Mouse (Mus musculus) lung, postnatal 36 days (tissue): ENCODE data around the gene Adcy10.

Experiments used
- DNase-seq: peaks from one replicate; pipeline ENCODE4 v3.0.0; 2022; ENCODE audit warnings: mixed read lengths

Adcy10 gene

GRCm38 (mm10) chr1:165537241-165537807, 52.3 kb downstream of the Adcy10 start:
- no peak for DNase-seq

- no peak for DNase-seq
These were observed 71.7 kb downstream of the Adcy10 start for GRCm38 (mm10) chr1:165556711-165557110.

- DNase-seq, result no peak
These were observed 74.1 kb downstream of the Adcy10 start for GRCm38 (mm10) chr1:165559073-165559472.

- DNase-seq, result no peak
These were observed 80.3 kb downstream of the Adcy10 start for GRCm38 (mm10) chr1:165565283-165565682.

GRCm38 (mm10) chr1:165567466-165567865, 82.5 kb downstream of the Adcy10 start:
- no peak for DNase-seq

GRCm38 (mm10) chr1:165576005-165576404, 91.0 kb downstream of the Adcy10 start:
- no peak for DNase-seq

GRCm38 (mm10) chr1:165576459-165577112, 91.6 kb downstream of the Adcy10 start:
- no peak for DNase-seq

- no peak for DNase-seq
These were observed 94.3 kb downstream of the Adcy10 start for GRCm38 (mm10) chr1:165579332-165579731.

- DNase-seq, result no peak
These were observed 96.3 kb downstream of the Adcy10 start for GRCm38 (mm10) chr1:165581255-165581654.

GRCm38 (mm10) chr1:165583529-165584184, 98.7 kb downstream of the Adcy10 start:
- DNase-seq, result peak; percentile 94

GRCm38 (mm10) chr1:165585389-165586104, 100.6 kb downstream of the Adcy10 start:
- DNase-seq, result no peak

- DNase-seq, result no peak
These were observed 101.4 kb downstream of the Adcy10 start for GRCm38 (mm10) chr1:165586366-165586765.

- no peak for DNase-seq
These were observed 102.9 kb downstream of the Adcy10 start for GRCm38 (mm10) chr1:165587845-165588244.

- peak; percentile 54 for DNase-seq
These were observed 104.5 kb downstream of the Adcy10 start for GRCm38 (mm10) chr1:165589280-165590048.

GRCm38 (mm10) chr1:165590760-165591159, 105.8 kb downstream of the Adcy10 start:
- DNase-seq, result no peak

- DNase-seq, result no peak
These were observed 107.5 kb downstream of the Adcy10 start for GRCm38 (mm10) chr1:165592295-165593082.

- DNase-seq, result no peak
These were observed 109.9 kb downstream of the Adcy10 start for GRCm38 (mm10) chr1:165594699-165595421.

GRCm38 (mm10) chr1:165601775-165602280, 116.8 kb downstream of the Adcy10 start:
- no peak for DNase-seq

- DNase-seq, result no peak
These were observed 118.2 kb downstream of the Adcy10 start for GRCm38 (mm10) chr1:165603218-165603617.

GRCm38 (mm10) chr1:165604203-165604602, 119.2 kb downstream of the Adcy10 start:
- DNase-seq, result no peak

- DNase-seq, result peak; percentile 51
These were observed 120.1 kb downstream of the Adcy10 start for GRCm38 (mm10) chr1:165605108-165605507.
